Mouse (Mus musculus) adrenal gland, postnatal 10 days (tissue): ENCODE measurements around the gene Zfyve9. TPM values are rescaled to one million over a fixed set of nuclear protein-coding genes. Genes with fewer than 3 reads are reported as not detected.

Experiments
- DNase-seq: peaks from one replicate; pipeline ENCODE4 v3.0.0; 2021; ENCODE audit warnings: mixed read lengths
- long read RNA-seq, 2 experiments: library from polyadenylated mRNA; stranded (forward); transcript quantifications; one replicate each; pipeline ENCODE4 v2.0.0; 2021
- total RNA-seq, 2 experiments: library from RNA; stranded (reverse); gene quantifications; 2 replicates each; pipeline ENCODE4 v1.2.3; 2021

Zfyve9 gene
- 10 to 100 TPM; 20.8 to 24.4 TPM for total RNA-seq
- long read RNA-seq, experiment 1, partial matches to known transcripts, result 5 of 8 reads
- long read RNA-seq, experiment 1, other reads (novel, unspliced or antisense), result 3 of 8 reads
- long read RNA-seq, experiment 2, partial matches to known transcripts, result 1 of 1 reads
- long read RNA-seq, experiment 2, other reads (novel, unspliced or antisense), result 0 of 1 reads

- peak; percentile 91 for DNase-seq
Observed at GRCm38 (mm10) chr4:108780057-108780863, at the start of gene Zfyve9. Gene Zfyve9 (minus strand): TSS chr4:108780798.

DNA sequence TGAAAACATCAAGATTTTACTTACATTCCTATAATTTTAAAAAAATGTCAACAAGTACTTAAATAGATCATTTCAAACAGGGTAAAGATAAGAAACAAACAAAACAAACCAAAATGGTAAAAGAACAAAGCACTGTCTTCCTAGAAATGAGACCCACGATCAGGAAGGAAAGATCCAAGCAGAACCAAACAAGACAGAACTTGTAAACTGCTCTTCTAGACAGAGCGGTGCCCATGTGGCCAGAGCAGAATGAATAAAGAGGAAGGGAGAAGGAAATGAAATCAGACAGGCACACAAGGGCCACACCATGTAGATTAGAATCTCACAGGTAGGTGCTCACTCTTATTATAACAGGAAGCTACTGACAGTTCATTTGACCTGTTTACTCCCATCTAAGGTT lies 46.0 kb upstream of the Zfyve9 start:
- DNase-seq, result no peak

DNA sequence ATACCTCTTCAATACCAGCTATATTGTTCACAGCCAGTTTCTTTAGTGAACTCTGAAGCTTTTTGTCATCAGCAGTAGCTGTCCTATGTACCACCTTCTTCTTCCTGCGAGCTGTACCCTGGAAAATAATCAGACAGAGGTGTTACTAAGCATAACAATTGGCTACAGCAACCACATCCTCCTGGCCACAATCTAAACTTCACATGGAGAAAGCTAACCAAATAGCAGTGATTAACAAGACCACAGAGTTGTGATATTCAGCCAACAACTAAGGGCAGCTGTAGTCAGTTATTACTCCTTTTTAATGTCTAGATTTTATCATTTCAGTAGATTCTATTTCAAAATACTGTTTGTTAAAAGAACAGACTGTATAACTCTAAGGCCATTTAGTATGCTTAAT lies 45.5 kb upstream of the Zfyve9 start:
- DNase-seq, result no peak

DNA sequence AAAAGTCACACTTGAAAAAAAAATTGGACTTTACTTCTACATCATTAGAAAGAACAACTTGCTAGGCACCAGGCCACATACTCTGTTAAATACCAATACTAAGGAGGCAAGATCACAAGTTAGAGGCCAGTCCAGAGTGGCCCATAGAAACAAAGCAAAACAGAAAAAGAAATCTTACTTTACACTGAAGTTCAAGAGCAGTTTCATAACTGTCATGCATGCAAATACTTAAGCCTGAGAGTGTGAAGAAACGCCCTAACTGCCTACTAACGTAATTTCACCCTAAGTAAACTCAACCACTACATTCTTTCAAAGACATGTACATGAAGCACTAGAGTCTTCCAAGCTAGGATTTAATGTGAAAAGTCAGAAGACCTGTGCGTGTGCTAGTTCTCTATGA lies 45.1 kb upstream of the Zfyve9 start:
- no peak for DNase-seq

GRCm38 (mm10) chr4:108811550-108811949 lies 31.0 kb upstream of the Zfyve9 start:
- DNase-seq, result no peak

- peak; percentile 24 for DNase-seq
Observed at GRCm38 (mm10) chr4:108811142-108811541, 30.5 kb upstream of the Zfyve9 start.

- DNase-seq, result no peak
Observed at GRCm38 (mm10) chr4:108803535-108803934, 22.9 kb upstream of the Zfyve9 start.

DNA sequence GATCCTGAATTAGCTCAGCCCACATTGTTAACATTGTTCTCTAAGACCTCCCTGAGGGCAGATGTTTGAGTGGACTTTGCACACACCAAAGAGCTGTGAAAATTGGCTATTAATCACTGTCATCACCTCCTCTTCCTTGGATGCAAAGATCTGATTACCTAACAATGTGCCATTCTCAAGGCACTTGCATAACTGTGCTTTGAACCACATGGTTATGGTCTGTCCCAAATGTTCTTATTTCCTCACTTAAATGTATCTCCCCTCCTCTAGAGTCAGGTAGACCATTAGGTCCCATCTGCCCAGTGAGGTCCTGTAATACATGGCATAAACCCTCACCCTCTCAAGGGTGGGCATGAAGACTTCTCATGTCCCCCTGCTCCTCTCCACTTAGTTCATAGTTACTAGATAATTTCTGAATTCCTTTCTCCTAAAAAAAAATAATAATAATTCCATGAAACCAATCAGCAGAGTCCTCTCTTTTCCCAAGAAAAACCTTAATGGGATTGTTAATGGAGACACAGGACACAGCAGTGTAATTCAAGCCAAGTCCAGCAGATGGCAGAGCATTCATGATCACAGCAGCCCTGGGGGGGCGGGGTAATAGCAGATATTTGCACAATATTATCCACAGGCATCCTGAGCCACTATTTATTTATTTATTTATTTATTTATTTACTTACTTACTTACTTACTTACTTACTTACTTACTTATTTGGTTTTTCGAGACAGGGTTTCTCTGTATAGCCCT lies 17.7 kb upstream of the Zfyve9 start:
- peak; percentile 84 for DNase-seq

DNA sequence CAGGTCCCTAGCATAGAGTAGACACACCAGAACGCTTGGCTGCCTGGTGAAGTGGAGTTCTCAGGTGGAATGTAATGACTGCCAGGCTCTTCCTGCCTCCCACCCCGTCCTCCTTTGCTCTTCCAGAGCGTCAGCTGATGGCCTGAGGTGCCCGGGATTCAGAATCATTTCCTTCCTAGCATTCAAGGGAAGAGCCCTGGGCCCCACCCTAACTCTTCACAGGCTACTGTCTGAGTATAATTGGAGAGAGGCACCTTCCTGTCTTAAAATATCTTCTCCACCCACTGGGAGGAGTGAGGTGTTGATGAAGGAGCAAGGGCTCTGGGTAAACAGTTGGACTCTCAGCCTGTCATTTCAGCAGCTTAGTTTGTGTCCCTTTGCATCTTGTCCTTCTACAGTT lies 16.1 kb upstream of the Zfyve9 start:
- no peak for DNase-seq

- DNase-seq, result no peak
Observed at GRCm38 (mm10) chr4:108793941-108794340, 13.3 kb upstream of the Zfyve9 start.

GRCm38 (mm10) chr4:108790507-108790906 lies 9.9 kb upstream of the Zfyve9 start:
- DNase-seq, result no peak

DNA sequence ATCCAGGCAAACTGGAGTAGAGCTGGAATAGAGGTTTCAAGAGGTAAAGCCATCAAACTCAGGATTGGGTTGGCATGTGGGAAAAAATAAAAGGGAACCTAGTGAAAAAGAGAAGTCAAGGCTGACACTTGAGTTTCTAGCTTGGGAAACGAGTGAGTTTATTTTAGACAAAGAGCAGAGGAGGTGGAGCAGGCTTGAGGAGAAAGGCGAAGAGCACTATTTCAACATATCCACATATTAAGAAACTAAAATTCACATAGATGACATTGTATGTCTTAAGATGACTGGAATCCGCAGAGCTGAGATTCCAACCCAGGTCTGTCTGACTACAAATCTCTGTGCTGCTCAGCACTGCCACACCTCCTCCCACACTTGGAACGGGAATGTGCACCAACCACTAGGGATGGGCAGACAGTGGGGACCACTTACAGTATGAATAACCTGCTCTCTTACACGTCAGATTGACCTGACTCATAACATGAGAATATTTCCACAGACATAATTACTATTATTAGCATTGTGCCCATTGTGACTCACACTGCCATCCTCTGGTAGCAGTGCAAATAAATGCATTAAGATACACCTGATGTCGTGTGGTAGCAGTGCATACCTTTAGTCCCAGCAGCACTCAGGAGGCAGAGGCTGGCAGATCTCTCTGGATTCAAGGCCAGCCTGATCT lies 8.8 kb upstream of the Zfyve9 start:
- DNase-seq, result no peak

GRCm38 (mm10) chr4:108782421-108783085 lies 2.0 kb upstream of the Zfyve9 start:
- DNase-seq, result peak; percentile 34

- DNase-seq, result no peak
Observed at GRCm38 (mm10) chr4:108781596-108781995, 998 bp upstream of the Zfyve9 start.

DNA sequence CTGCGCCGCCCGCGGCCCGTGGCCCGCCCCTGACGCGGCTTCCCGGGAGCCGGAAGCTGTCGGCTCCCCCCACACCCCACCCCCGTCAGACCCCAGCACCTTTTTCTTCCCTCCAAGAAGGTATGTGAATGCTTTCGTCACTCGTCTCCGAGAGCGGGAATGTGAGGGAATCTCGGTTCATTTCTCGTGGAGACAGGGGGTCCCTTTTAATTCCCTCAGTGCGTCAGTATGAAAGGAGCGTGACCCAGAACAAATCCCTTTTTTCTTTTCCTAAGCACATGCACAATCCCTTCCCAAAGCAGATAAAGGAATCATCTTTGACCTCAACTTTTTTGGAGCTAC lies 237 bp upstream of the Zfyve9 start:
- no peak for DNase-seq

GRCm38 (mm10) chr4:108779763-108780056 lies 888 bp downstream of the Zfyve9 start:
- DNase-seq, result no peak

DNA sequence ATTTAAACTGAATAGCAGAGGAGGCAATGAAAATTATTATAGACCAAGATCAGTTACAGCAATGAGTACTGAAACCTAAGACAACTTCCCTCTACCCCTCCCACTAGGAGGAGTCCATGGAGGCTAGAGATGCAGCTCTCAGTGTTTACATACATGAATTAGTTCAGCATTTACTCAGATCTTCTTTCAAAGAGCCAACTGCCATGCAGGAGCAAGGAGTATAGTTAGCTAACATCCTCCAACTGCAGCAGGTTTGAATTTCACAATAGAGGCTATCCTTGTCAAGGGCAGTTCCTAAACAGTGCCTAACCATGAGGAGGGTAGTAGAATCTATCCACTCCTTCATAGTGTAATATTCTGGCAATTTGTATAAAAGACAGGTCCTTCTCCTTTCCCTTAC lies 12.1 kb downstream of the Zfyve9 start:
- no peak for DNase-seq

GRCm38 (mm10) chr4:108759583-108759982 lies 21.0 kb downstream of the Zfyve9 start:
- no peak for DNase-seq

GRCm38 (mm10) chr4:108746160-108746873 lies 34.3 kb downstream of the Zfyve9 start:
- no peak for DNase-seq

GRCm38 (mm10) chr4:108731582-108731981 lies 49.0 kb downstream of the Zfyve9 start:
- no peak for DNase-seq

- no peak for DNase-seq
Observed at GRCm38 (mm10) chr4:108730450-108730849, 50.1 kb downstream of the Zfyve9 start.

GRCm38 (mm10) chr4:108724102-108724501 lies 56.5 kb downstream of the Zfyve9 start:
- no peak for DNase-seq
